Mouse (Mus musculus): ENCODE measurements around the gene Ftl1. TPM values are rescaled to one million over a fixed set of nuclear protein-coding genes. Genes with fewer than 3 reads are reported as not detected.

The Ftl1 gene
- total and polyA plus RNA-seq, 3 experiments: 1,416 to 2,290 TPM; not detected in 1

GRCm38 (mm10) chr7:45486761-45487415 lies 27.2 kb upstream of the Ftl1 start, which contains the start of gene Gm45808:
Gene Gm45808 (minus strand): TSS chr7:45486811.
- peaks cover 0 to 32% of the 10 kb centered on the region in 2 experiments; a peak in 2 of 4 replicates for H3K36me3 ChIP-seq (ENCODE audit: control insufficient read depth in 1 of 2, insufficient read depth in 2 of 2, low read length in 2 of 2)
- no peak within 1 kb of the TSS for H3K27ac ChIP-seq (ENCODE audit: control insufficient read depth, low read depth, low read length)
- no peaks in the 10 kb centered on the region for H3K79me2 ChIP-seq (ENCODE audit: control insufficient read depth, insufficient read depth, low read length, poor library complexity)
- no peaks in the 10 kb centered on the region for H3K9me3 ChIP-seq (replicated peaks; ENCODE audit: insufficient read depth, low read length)
- DNase-seq (ENCODE audit: low read depth, low spot score): no peak
- peak within 1 kb of the TSS; percentile 2; the same call in 1 of the 2 replicates for H3K9ac ChIP-seq (ENCODE audit: control insufficient read depth, low read depth, low read length, poor library complexity, severe bottlenecking)
- peaks cover 10 to 38% of the 10 kb centered on the region in 2 experiments for H3K4me1 ChIP-seq (ENCODE audit: control insufficient read depth in 1 of 2, insufficient read depth in 2 of 2, low read length in 2 of 2)
- TF ChIP-seq RCOR1 (IDR thresholded peaks at IDR 0.05; ENCODE audit: low read depth, low read length) (no peak), CTCF (IDR thresholded peaks at IDR 0.05 in 2 of 3, conservative IDR thresholded peaks at IDR 0.05 in 1 of 3; ENCODE audit: control insufficient read depth in 1 of 3, insufficient read depth in 1 of 3, low read depth in 2 of 3, low read length in 3 of 3, poor library complexity in 1 of 3, severe bottlenecking in 1 of 3) (no peak), RAD21 (IDR thresholded peaks at IDR 0.05; ENCODE audit: low read depth, low read length) (no peak), ZKSCAN1 (IDR thresholded peaks at IDR 0.05; ENCODE audit: low read depth, low read length) (no peak), TAL1 (IDR thresholded peaks at IDR 0.05; ENCODE audit: low read length) (no peak), CHD1 (IDR thresholded peaks at IDR 0.05; ENCODE audit: low read depth, low read length) (no peak), POLR2AphosphoS2 (IDR thresholded peaks at IDR 0.05; ENCODE audit: low read length) (no peak), ELF1 (IDR thresholded peaks at IDR 0.05; ENCODE audit: low read depth, low read length) (no peak), HCFC1 (IDR thresholded peaks at IDR 0.05; ENCODE audit: low read depth, low read length) (no peak), ZMIZ1 (IDR thresholded peaks at IDR 0.05; ENCODE audit: low read depth, low read length) (no peak), SIN3A (IDR thresholded peaks at IDR 0.05; ENCODE audit: low read length) (no peak), MAZ (IDR thresholded peaks at IDR 0.05; ENCODE audit: low read depth, low read length) (no peak), NELFE (IDR thresholded peaks at IDR 0.05; ENCODE audit: low read depth, low read length) (no peak), MEF2A (IDR thresholded peaks at IDR 0.05; ENCODE audit: extremely low read depth, insufficient replicate concordance, low read depth, low read length, poor library complexity, severe bottlenecking) (no peak), TBP (IDR thresholded peaks at IDR 0.05; ENCODE audit: low read depth, low read length) (no peak), EP300 (IDR thresholded peaks at IDR 0.05; ENCODE audit: low read depth in 1 of 2, low read length in 2 of 2) (no peak), USF2 (IDR thresholded peaks at IDR 0.05; ENCODE audit: borderline replicate concordance in 1 of 2, insufficient read depth in 1 of 2, low read depth in 1 of 2, low read length in 2 of 2) (no peak), JUND (IDR thresholded peaks at IDR 0.05; ENCODE audit: low read depth, low read length) (no peak)
- no peaks in the 10 kb centered on the region for H3K27me3 ChIP-seq (ENCODE audit: control insufficient read depth in 1 of 2, insufficient read depth in 2 of 2, low read length in 2 of 2)
- no peak within 1 kb of the TSS for H3K4me3 ChIP-seq (ENCODE audit: control insufficient read depth in 1 of 2, insufficient read depth in 1 of 2, low read depth in 2 of 2, low read length in 2 of 2)

- peaks cover 9 to 40% of the 10 kb centered on the region in 2 experiments for H3K4me1 ChIP-seq (ENCODE audit: control insufficient read depth in 1 of 2, insufficient read depth in 2 of 2, low read length in 2 of 2)
- H3K4me3 ChIP-seq (ENCODE audit: control insufficient read depth in 1 of 2, insufficient read depth in 1 of 2, low read depth in 2 of 2, low read length in 2 of 2): no peak overlapping the region
Measured at GRCm38 (mm10) chr7:45486158-45486557, 26.5 kb upstream of the Ftl1 start.

More at GRCm38 (mm10) chr7:45486158-45486557, 26.5 kb upstream of the Ftl1 start:
- Histone ChIP-seq H3K79me2 (ENCODE audit: control insufficient read depth, insufficient read depth, low read length, poor library complexity) (no peaks in the 10 kb centered on the region), H3K27me3 (ENCODE audit: control insufficient read depth in 1 of 2, insufficient read depth in 2 of 2, low read length in 2 of 2) (no peaks in the 10 kb centered on the region), H3K27ac (ENCODE audit: control insufficient read depth, low read depth, low read length) (no peak overlapping the region), H3K9ac (ENCODE audit: control insufficient read depth, low read depth, low read length, poor library complexity, severe bottlenecking) (peak overlapping the region; percentile 2; the same call in 1 of the 2 replicates), H3K9me3 (replicated peaks; ENCODE audit: insufficient read depth, low read length) (no peaks in the 10 kb centered on the region), H3K36me3 (ENCODE audit: control insufficient read depth in 1 of 2, insufficient read depth in 2 of 2, low read length in 2 of 2) (peaks cover 0 to 32% of the 10 kb centered on the region in 2 experiments; a peak in 2 of 4 replicates)
- peak; percentile 56 for DNase-seq (ENCODE audit: low read depth, low spot score)
- TF ChIP-seq GATA1 (IDR thresholded peaks at IDR 0.05; ENCODE audit: low read depth, low read length): peak; percentile 58; the same call in 1 of the 2 replicates
- peak; percentile 21; the same call in 1 of the 2 replicates for TF ChIP-seq TAL1 (IDR thresholded peaks at IDR 0.05; ENCODE audit: low read length)
- peak; percentile 15; the same call in 1 of the 2 replicates for TF ChIP-seq SIN3A (IDR thresholded peaks at IDR 0.05; ENCODE audit: low read length)
- TF ChIP-seq CTCF (IDR thresholded peaks at IDR 0.05 in 2 of 3, conservative IDR thresholded peaks at IDR 0.05 in 1 of 3; ENCODE audit: control insufficient read depth in 1 of 3, insufficient read depth in 1 of 3, low read depth in 2 of 3, low read length in 3 of 3, poor library complexity in 1 of 3, severe bottlenecking in 1 of 3): no peak
- 0 out of 4 replicates have a peak, but pooled peaks of 1 of the 2 experiments have one; percentile 12 for TF ChIP-seq EP300 (IDR thresholded peaks at IDR 0.05; ENCODE audit: low read depth in 1 of 2, low read length in 2 of 2)
